Mouse (Mus musculus) kidney, embryonic 14.5 days (tissue): ENCODE data around the gene Tma7. TPM values are rescaled to one million over a fixed set of nuclear protein-coding genes. Genes with fewer than 3 reads are reported as not detected.
A peak's percentile ranks its signal among the peaks of the same experiment; 100 is the strongest.

Source experiments
- ATAC-seq: fragments of 200-750 bp; cut with Nextera tagmentation; 2 replicates; pipeline ENCODE4 v1.8.0; 2017; ENCODE audit warnings: moderate number of reproducible peaks, mild to moderate bottlenecking, moderate TSS enrichment, moderate library complexity; ENCODE audit not compliant: low FRiP score, low TSS enrichment
- H3K27ac ChIP-seq: fragments of 300-500 bp; sonication (generic); 2 replicates; pipeline ENCODE4 v1.5.1; 2014; ENCODE audit warnings: low read depth, mild to moderate bottlenecking, low read length, moderate library complexity, mixed read lengths
- H3K27me3 ChIP-seq: fragments of 300-500 bp; sonication (generic); 2 replicates; pipeline ENCODE4 v1.6.1; 2014; ENCODE audit warnings: mild to moderate bottlenecking, low read length; ENCODE audit not compliant: control insufficient read depth, insufficient read depth
- H3K36me3 ChIP-seq: fragments of 300-500 bp; sonication (generic); 2 replicates; pipeline ENCODE4 v1.6.1; 2014; ENCODE audit warnings: low read length, mixed read lengths; ENCODE audit not compliant: control insufficient read depth, insufficient read depth
- H3K4me1 ChIP-seq: fragments of 300-500 bp; sonication (generic); 2 replicates; pipeline ENCODE4 v1.6.1; 2014; ENCODE audit warnings: low read length, mixed read lengths; ENCODE audit not compliant: control insufficient read depth, insufficient read depth
- H3K4me2 ChIP-seq: fragments of 300-500 bp; sonication (generic); replicated peaks from 2 replicates; pipeline ENCODE4 v1.6.1; 2014; ENCODE audit warnings: low read depth, mild to moderate bottlenecking, low read length
- H3K4me3 ChIP-seq: fragments of 300-500 bp; sonication (generic); 2 replicates; pipeline ENCODE4 v1.5.1; 2014; ENCODE audit warnings: mild to moderate bottlenecking, low read length
- H3K9ac ChIP-seq: fragments of 300-500 bp; sonication (generic); 2 replicates; pipeline ENCODE4 v1.6.1; 2014; ENCODE audit warnings: low read depth, mild to moderate bottlenecking, low read length, moderate library complexity
- H3K9me3 ChIP-seq: fragments of 300-500 bp; sonication (generic); 2 replicates; pipeline ENCODE4 v1.6.1; 2016; ENCODE audit warnings: low read length; ENCODE audit not compliant: control insufficient read depth
- WGBS: fragments of 180-500 bp; shearing (Covaris S2); extraction: QIAGEN DNeasy Blood & Tissue Kit; methylation state at CpG from one replicate; pipeline ENCODE4 v1.1.7; 2014; 5-methylcytosine and 5-hydroxymethylcytosine counted together
- polyA plus RNA-seq: library from polyadenylated mRNA; unstranded; fragments of >200 nt; fragmentation: Nextera tagmentation; extraction: Ambion mirVana; gene quantifications from 2 replicates; pipeline ENCODE4 v1.2.1, GENCODE M21; 2014

Gene Tma7
- polyA plus RNA-seq, 1 experiment from 2014 or later = 687 TPM

DNA sequence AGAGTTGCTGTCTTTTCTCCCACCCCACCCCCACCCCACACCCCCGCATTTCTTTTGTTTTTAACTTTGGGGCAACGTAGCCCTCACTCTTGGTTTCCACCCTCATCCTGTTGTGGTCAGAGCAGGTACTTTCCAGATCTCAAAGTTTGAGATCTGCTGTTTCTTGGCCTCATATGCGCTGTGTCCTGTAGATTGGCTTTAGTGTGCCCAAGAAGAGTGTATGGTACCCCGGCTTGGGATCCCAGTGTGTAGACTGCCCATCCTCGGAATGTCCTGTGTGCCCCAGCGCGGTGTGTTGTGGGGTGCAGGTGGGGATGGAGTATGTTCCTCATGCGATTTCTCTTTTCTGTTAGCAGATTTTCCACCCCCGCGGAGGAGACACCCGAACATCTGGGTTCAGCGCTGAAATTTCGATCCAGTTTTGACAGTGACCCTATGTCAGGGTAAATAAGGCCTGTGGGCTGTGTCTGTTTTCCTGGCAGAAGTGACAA lies 31.3 kb downstream of the Tma7 start:
- H3K4me1 ChIP-seq = peaks cover 11% of the 10 kb centered on the region; the same call in 1 of the 2 replicates
- 90% methylated on average over 13 of the region's 13 CpGs for WGBS
- no peaks in the 10 kb centered on the region for H3K9me3 ChIP-seq
- H3K4me3 ChIP-seq = no peak overlapping the region
- H3K9ac ChIP-seq = no peak overlapping the region
- peaks cover 9% of the 10 kb centered on the region; the same call in 1 of the 2 replicates for H3K36me3 ChIP-seq
- no peaks in the 10 kb centered on the region for H3K27me3 ChIP-seq
- no peak overlapping the region for H3K4me2 ChIP-seq
- no peak for ATAC-seq
- no peak overlapping the region for H3K27ac ChIP-seq

DNA sequence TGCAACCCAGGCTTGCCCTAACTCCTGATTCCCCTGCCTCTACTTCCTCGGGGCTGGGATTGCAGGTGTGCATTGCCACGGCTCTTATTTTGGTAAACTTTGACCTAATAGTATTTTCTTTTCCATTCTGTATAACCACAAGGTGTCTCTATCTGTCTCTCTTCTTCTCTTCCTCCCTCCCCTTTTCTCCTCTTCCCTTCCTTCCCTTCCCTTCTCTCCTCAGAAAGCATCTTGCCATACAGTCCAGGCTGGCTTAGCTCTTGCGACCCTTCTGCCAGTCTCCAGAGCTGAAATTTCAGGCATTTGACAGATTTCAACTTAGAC lies 31.8 kb downstream of the Tma7 start:
- Histone ChIP-seq H3K9me3 (no peaks in the 10 kb centered on the region), H3K9ac (no peak overlapping the region), H3K4me1 (peaks cover 11% of the 10 kb centered on the region; the same call in 1 of the 2 replicates), H3K27me3 (no peaks in the 10 kb centered on the region), H3K4me3 (no peak overlapping the region), H3K27ac (no peak overlapping the region), H3K4me2 (no peak overlapping the region), H3K36me3 (peaks cover 7% of the 10 kb centered on the region; the same call in 1 of the 2 replicates)
- ATAC-seq = no peak
- WGBS = 69% methylated on average over 3 of the region's 3 CpGs

DNA sequence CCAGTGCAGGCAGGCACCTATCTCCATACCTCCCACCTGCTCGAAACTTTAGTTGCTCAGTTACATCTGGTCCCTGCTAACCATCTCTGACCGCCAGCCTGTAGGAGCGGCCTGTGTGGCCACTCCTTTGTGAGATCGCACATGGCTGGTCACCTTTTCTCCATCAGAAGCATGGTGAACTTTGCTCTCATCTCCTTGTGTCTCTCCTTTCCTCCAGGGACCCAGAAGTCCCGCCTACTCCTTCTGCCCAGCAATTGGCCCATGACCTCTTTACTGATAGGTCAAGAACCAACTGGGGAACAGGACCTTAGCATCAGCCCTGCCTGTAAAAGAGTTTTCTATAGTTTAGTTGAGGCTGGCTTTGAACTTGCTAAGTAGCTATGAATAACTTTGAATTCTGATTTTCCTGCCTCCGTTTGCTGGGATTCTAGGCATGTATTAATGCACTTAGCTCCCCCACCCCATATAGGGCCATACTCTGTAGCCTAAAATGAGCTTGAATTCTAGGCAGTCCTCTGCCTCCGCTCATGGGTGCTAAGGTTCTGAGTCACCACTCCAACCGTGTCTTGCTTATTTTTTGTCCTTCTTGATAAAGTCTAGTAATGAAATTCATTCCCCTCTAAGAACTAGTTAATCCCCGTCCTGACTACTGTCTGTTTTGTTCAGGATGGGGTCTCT lies 32.3 kb downstream of the Tma7 start:
- Histone ChIP-seq H3K9me3 (no peaks in the 10 kb centered on the region), H3K27me3 (no peaks in the 10 kb centered on the region), H3K36me3 (peaks cover 7% of the 10 kb centered on the region; the same call in 1 of the 2 replicates), H3K27ac (no peak overlapping the region), H3K4me3 (no peak overlapping the region), H3K4me1 (peaks cover 6% of the 10 kb centered on the region; the same call in 1 of the 2 replicates), H3K4me2 (no peak overlapping the region), H3K9ac (no peak overlapping the region)
- no peak for ATAC-seq
- WGBS = 82% methylated on average over 9 of the region's 9 CpGs

DNA sequence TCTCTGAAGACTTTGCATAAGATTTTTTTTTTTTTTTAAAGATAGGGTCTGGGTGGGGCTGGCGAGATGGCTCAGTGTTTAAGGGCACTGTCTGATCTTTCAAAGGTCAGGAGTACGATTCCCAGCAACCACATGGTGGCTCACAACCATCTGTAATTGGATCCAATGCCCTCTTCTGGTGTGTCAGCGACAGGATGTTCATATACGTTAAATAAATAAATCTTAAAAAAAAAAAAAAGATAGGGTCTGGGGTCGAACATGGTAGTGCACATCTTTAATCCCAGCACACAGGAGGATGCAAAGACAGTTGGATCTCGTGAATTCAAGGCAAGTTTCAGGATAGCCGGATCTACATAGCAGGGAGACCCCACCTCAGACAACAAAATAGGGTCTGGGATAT lies 33.1 kb downstream of the Tma7 start:
- Histone ChIP-seq H3K27me3 (no peaks in the 10 kb centered on the region), H3K36me3 (peaks cover 7% of the 10 kb centered on the region; the same call in 1 of the 2 replicates), H3K4me2 (no peak overlapping the region), H3K9ac (no peak overlapping the region), H3K4me1 (peaks cover 1% of the 10 kb centered on the region; the same call in 1 of the 2 replicates), H3K4me3 (no peak overlapping the region), H3K27ac (no peak overlapping the region), H3K9me3 (no peaks in the 10 kb centered on the region)
- 82% methylated on average over 7 of the region's 7 CpGs for WGBS
- ATAC-seq = no peak

GRCm38 (mm10) chr9:109046306-109046705 lies 36.1 kb downstream of the Tma7 start:
- ATAC-seq = no peak
- no peaks in the 10 kb centered on the region for H3K27me3 ChIP-seq
- no peaks in the 10 kb centered on the region for H3K4me1 ChIP-seq
- H3K4me3 ChIP-seq = no peak overlapping the region
- H3K27ac ChIP-seq = no peak overlapping the region
- peaks cover 7% of the 10 kb centered on the region; the same call in 1 of the 2 replicates for H3K36me3 ChIP-seq
- H3K9ac ChIP-seq = no peak overlapping the region
- no peaks in the 10 kb centered on the region for H3K9me3 ChIP-seq
- no peak overlapping the region for H3K4me2 ChIP-seq
- 41% methylated on average over 5 of the region's 5 CpGs for WGBS

DNA sequence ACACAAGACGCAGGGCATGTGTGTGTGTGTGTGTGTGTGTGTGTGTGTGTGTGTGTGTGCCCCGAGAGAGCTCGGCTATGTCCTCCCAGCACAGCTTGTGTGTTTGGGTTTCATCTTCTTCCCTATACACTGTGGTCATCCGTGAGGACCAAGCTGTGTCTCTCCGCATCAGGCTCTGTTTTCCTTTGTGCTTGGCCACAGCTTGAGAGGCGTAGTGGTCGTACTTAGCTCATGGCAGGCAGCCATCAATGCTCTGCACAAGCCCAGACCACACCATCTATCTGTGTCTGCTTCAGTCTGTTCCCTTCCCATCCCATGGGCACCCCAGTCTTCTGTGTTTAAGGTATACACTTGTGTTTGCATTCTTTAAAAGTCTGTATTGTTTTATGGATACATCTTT lies 41.0 kb downstream of the Tma7 start:
- Histone ChIP-seq H3K4me2 (no peak overlapping the region), H3K4me1 (peaks cover 18% of the 10 kb centered on the region; the same call in 1 of the 2 replicates), H3K9ac (no peak overlapping the region), H3K27me3 (no peaks in the 10 kb centered on the region), H3K36me3 (no peaks in the 10 kb centered on the region), H3K4me3 (no peak overlapping the region), H3K27ac (no peak overlapping the region), H3K9me3 (no peaks in the 10 kb centered on the region)
- ATAC-seq = no peak
- WGBS = 86% methylated on average over 7 of the region's 7 CpGs

DNA sequence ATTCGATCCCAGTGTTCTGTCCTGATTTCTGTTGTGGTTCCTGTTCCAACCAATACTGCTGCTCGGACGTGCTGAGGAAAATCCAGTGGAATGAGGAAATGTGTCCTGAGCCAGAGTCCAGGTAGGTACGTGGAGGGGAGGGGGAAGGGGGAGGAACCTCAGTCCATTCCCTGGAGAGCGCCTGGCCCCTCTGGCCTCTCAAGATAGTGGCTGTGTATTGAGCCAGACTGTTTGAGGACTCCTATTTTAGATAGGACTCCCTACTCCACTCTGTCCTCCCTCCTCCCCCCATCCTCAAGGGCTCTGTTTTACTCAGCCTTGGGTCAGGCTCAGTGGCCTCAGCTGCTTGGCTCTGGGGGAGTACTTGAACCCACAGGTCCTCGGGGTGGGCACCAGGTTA lies 41.5 kb downstream of the Tma7 start:
- 61% methylated on average over 6 of the region's 6 CpGs for WGBS
- no peak overlapping the region for H3K4me2 ChIP-seq
- H3K9ac ChIP-seq = no peak overlapping the region
- no peak overlapping the region for H3K27ac ChIP-seq
- H3K27me3 ChIP-seq = no peaks in the 10 kb centered on the region
- no peak overlapping the region for H3K4me3 ChIP-seq
- ATAC-seq = no peak; the same call in 1 of the 2 replicates
- no peaks in the 10 kb centered on the region for H3K9me3 ChIP-seq
- H3K4me1 ChIP-seq = peaks cover 18% of the 10 kb centered on the region; the same call in 1 of the 2 replicates
- no peaks in the 10 kb centered on the region for H3K36me3 ChIP-seq

DNA sequence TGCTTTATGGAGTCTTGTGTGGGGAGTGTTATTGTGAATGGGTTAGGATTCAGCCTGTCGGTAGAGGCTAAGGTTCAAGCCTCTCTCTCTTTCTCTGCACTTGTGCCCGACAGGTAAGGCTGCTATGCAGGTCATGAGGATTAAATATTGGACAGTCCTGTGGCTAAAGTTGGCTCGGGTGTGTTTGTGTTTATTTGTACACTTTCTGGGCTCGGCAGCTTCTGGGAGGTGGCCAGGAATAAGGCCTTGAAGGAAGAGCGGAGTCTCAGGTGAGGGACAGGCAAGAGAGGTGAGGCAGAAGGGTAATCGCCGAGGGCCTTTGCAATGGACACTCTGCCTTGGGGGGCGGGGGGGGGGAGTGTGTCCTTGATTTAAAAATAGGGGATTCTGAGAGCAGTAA lies 42.2 kb downstream of the Tma7 start:
- H3K9ac ChIP-seq = no peak overlapping the region
- H3K36me3 ChIP-seq = no peaks in the 10 kb centered on the region
- WGBS = 86% methylated on average over 8 of the region's 8 CpGs
- H3K27ac ChIP-seq = no peak overlapping the region
- H3K9me3 ChIP-seq = no peaks in the 10 kb centered on the region
- no peak for ATAC-seq
- H3K27me3 ChIP-seq = no peaks in the 10 kb centered on the region
- no peak overlapping the region for H3K4me3 ChIP-seq
- 0 out of 2 replicates have a peak overlapping the region, but pooled peaks have one; percentile 81 for H3K4me2 ChIP-seq
- peaks cover 18% of the 10 kb centered on the region; the same call in 1 of the 2 replicates for H3K4me1 ChIP-seq

GRCm38 (mm10) chr9:109039681-109040080 lies 42.7 kb downstream of the Tma7 start:
- Histone ChIP-seq H3K9me3 (no peaks in the 10 kb centered on the region), H3K27ac (no peak overlapping the region), H3K27me3 (no peaks in the 10 kb centered on the region), H3K36me3 (no peaks in the 10 kb centered on the region), H3K9ac (no peak overlapping the region), H3K4me3 (no peak overlapping the region; the same call in 1 of the 2 replicates), H3K4me1 (peaks cover 18% of the 10 kb centered on the region; the same call in 1 of the 2 replicates), H3K4me2 (peak overlapping the region; percentile 81)
- no peak for ATAC-seq
- 74% methylated on average over 4 of the region's 4 CpGs for WGBS
